Mouse (Mus musculus) hindbrain, embryonic 15.5 days (tissue): ENCODE measurements at regions not wholly inside any gene's neighbourhood (a gene's known extent, or its start where the extent isn't known, plus 50 kb on each side); places are given as distances from the start of the nearest gene placed in this dataset.
A peak's percentile ranks its signal among the peaks of the same experiment; 100 is the strongest.

ENCODE experiments used
- ATAC-seq: fragments of 200-750 bp; cut with Nextera tagmentation; 2 replicates; pipeline ENCODE4 v1.8.0; 2017; ENCODE audit warnings: low read depth, moderate number of reproducible peaks, moderate TSS enrichment; ENCODE audit not compliant: low FRiP score
- H3K27ac ChIP-seq: fragments of 300-500 bp; sonication (generic); replicated peaks from 2 replicates; pipeline ENCODE4 v1.5.1; 2015; ENCODE audit warnings: mild to moderate bottlenecking, inconsistent platforms
- H3K27me3 ChIP-seq: fragments of 300-500 bp; sonication (generic); 2 replicates; pipeline ENCODE4 v1.6.1; 2015; ENCODE audit warnings: control low read depth, inconsistent platforms
- H3K36me3 ChIP-seq: fragments of 300-500 bp; sonication (generic); 2 replicates; pipeline ENCODE4 v1.6.1; 2015; ENCODE audit warnings: control low read depth, inconsistent platforms
- H3K4me1 ChIP-seq: fragments of 300-500 bp; sonication (generic); replicated peaks from 2 replicates; pipeline ENCODE4 v1.6.1; 2015; ENCODE audit warnings: control low read depth, inconsistent platforms
- H3K4me2 ChIP-seq: fragments of 300-500 bp; sonication (generic); 2 replicates; pipeline ENCODE4 v1.6.1; 2015; ENCODE audit warnings: moderate library complexity, mild to moderate bottlenecking, inconsistent platforms
- H3K4me3 ChIP-seq: fragments of 300-500 bp; sonication (generic); 2 replicates; pipeline ENCODE4 v1.5.1; 2015; ENCODE audit warnings: mild to moderate bottlenecking, inconsistent platforms
- H3K9ac ChIP-seq: fragments of 300-500 bp; sonication (generic); 2 replicates; pipeline ENCODE4 v1.6.1; 2015; ENCODE audit warnings: inconsistent platforms
- H3K9me3 ChIP-seq: fragments of 300-500 bp; sonication (generic); 2 replicates; pipeline ENCODE4 v1.6.1; 2016; ENCODE audit warnings: control low read depth, inconsistent platforms
- WGBS: fragments of 180-500 bp; shearing (Covaris S2); methylation state at CpG from one replicate; pipeline ENCODE4 v1.1.7; 2015; 5-methylcytosine and 5-hydroxymethylcytosine counted together

- Histone ChIP-seq H3K9ac (no peak overlapping the region), H3K4me1 (no peaks in the 10 kb centered on the region), H3K36me3 (no peaks in the 10 kb centered on the region), H3K27me3 (no peaks in the 10 kb centered on the region), H3K27ac (no peak overlapping the region), H3K4me3 (no peak overlapping the region), H3K4me2 (no peak overlapping the region), H3K9me3 (no peaks in the 10 kb centered on the region)
- WGBS: 84% methylated on average over 6 of the region's 6 CpGs
- no peak for ATAC-seq
Measured at GRCm38 (mm10) chr14:14599990-14600389, 102.1 kb upstream of the Slc4a7 start.

GRCm38 (mm10) chr14:14603439-14603838 is 98.6 kb upstream of the Slc4a7 start:
- no peaks in the 10 kb centered on the region for H3K36me3 ChIP-seq
- no peaks in the 10 kb centered on the region for H3K27me3 ChIP-seq
- H3K9ac ChIP-seq: no peak overlapping the region
- no peak overlapping the region for H3K4me2 ChIP-seq
- ATAC-seq: no peak
- H3K4me1 ChIP-seq: no peaks in the 10 kb centered on the region
- H3K27ac ChIP-seq: no peak overlapping the region
- no peaks in the 10 kb centered on the region for H3K9me3 ChIP-seq
- H3K4me3 ChIP-seq: no peak overlapping the region
- 82% methylated on average over 1 of the region's 1 CpGs for WGBS

- Histone ChIP-seq H3K27me3 (no peaks in the 10 kb centered on the region), H3K9ac (no peak overlapping the region), H3K4me2 (no peak overlapping the region), H3K27ac (no peak overlapping the region), H3K36me3 (no peaks in the 10 kb centered on the region), H3K9me3 (no peaks in the 10 kb centered on the region), H3K4me1 (no peaks in the 10 kb centered on the region), H3K4me3 (no peak overlapping the region)
- ATAC-seq: no peak
- 93% methylated on average over 3 of the region's 3 CpGs for WGBS
Measured at GRCm38 (mm10) chr14:14607074-14607473, 95.0 kb upstream of the Slc4a7 start.

GRCm38 (mm10) chr14:14612245-14612644 is 89.8 kb upstream of the Slc4a7 start:
- Histone ChIP-seq H3K27ac (no peak overlapping the region), H3K4me1 (no peaks in the 10 kb centered on the region), H3K36me3 (no peaks in the 10 kb centered on the region), H3K4me2 (no peak overlapping the region), H3K4me3 (no peak overlapping the region), H3K27me3 (no peaks in the 10 kb centered on the region), H3K9ac (no peak overlapping the region), H3K9me3 (no peaks in the 10 kb centered on the region)
- WGBS: 71% methylated on average over 3 of the region's 3 CpGs
- ATAC-seq: no peak

- Histone ChIP-seq H3K9ac (no peak overlapping the region), H3K9me3 (no peaks in the 10 kb centered on the region), H3K4me2 (no peak overlapping the region), H3K4me3 (no peak overlapping the region), H3K27ac (no peak overlapping the region), H3K27me3 (no peaks in the 10 kb centered on the region), H3K36me3 (no peaks in the 10 kb centered on the region), H3K4me1 (no peaks in the 10 kb centered on the region)
- no peak for ATAC-seq
- 85% methylated on average over 5 of the region's 5 CpGs for whole genome bisulfite sequencing
Measured at GRCm38 (mm10) chr14:14620316-14620715, 81.8 kb upstream of the Slc4a7 start.

- 82% methylated on average over 1 of the region's 1 CpGs for WGBS
- Histone ChIP-seq H3K9me3 (no peaks in the 10 kb centered on the region), H3K4me1 (peaks cover 13% of the 10 kb centered on the region), H3K9ac (no peak overlapping the region), H3K4me2 (no peak overlapping the region), H3K27ac (no peak overlapping the region), H3K4me3 (no peak overlapping the region), H3K27me3 (no peaks in the 10 kb centered on the region), H3K36me3 (no peaks in the 10 kb centered on the region)
- ATAC-seq: no peak
Measured at GRCm38 (mm10) chr14:14628673-14629072, 73.4 kb upstream of the Slc4a7 start.

GRCm38 (mm10) chr14:14631750-14632149 is 70.3 kb upstream of the Slc4a7 start:
- WGBS: 44% methylated on average over 6 of the region's 6 CpGs
- Histone ChIP-seq H3K4me1 (peaks cover 13% of the 10 kb centered on the region), H3K36me3 (no peaks in the 10 kb centered on the region), H3K4me2 (no peak overlapping the region), H3K27ac (no peak overlapping the region), H3K4me3 (no peak overlapping the region), H3K9me3 (no peaks in the 10 kb centered on the region), H3K9ac (no peak overlapping the region), H3K27me3 (peaks cover 4% of the 10 kb centered on the region; the same call in 1 of the 2 replicates)
- ATAC-seq: no peak

GRCm38 (mm10) chr14:14632471-14632870 is 69.6 kb upstream of the Slc4a7 start:
- H3K4me1 ChIP-seq: peaks cover 13% of the 10 kb centered on the region
- ATAC-seq: peak; percentile 66; the same call in 1 of the 2 replicates
- no peaks in the 10 kb centered on the region for H3K36me3 ChIP-seq
- H3K4me2 ChIP-seq: peak overlapping the region; percentile 53
- WGBS: under 1% methylated on average over 15 of the region's 15 CpGs
- H3K27ac ChIP-seq: no peak overlapping the region
- peak overlapping the region; percentile 22 for H3K4me3 ChIP-seq
- H3K27me3 ChIP-seq: peaks cover 4% of the 10 kb centered on the region; the same call in 1 of the 2 replicates
- H3K9ac ChIP-seq: no peak overlapping the region
- no peaks in the 10 kb centered on the region for H3K9me3 ChIP-seq

- H3K9ac ChIP-seq: no peak overlapping the region
- peak overlapping the region; percentile 22 for H3K4me3 ChIP-seq
- H3K9me3 ChIP-seq: no peaks in the 10 kb centered on the region
- peak overlapping the region; percentile 53 for H3K4me2 ChIP-seq
- H3K36me3 ChIP-seq: no peaks in the 10 kb centered on the region
- H3K27me3 ChIP-seq: peaks cover 4% of the 10 kb centered on the region; the same call in 1 of the 2 replicates
- H3K4me1 ChIP-seq: peaks cover 13% of the 10 kb centered on the region
- H3K27ac ChIP-seq: no peak overlapping the region
- ATAC-seq: 0 out of 2 replicates have a peak, but pooled peaks have one; percentile 51
- 7% methylated on average over 22 of the region's 22 CpGs for WGBS
Measured at GRCm38 (mm10) chr14:14632951-14633931, 68.8 kb upstream of the Slc4a7 start.

- Histone ChIP-seq H3K27me3 (peaks cover 4% of the 10 kb centered on the region; the same call in 1 of the 2 replicates), H3K4me2 (no peak overlapping the region; the same call in 1 of the 2 replicates), H3K9ac (no peak overlapping the region), H3K27ac (no peak overlapping the region), H3K4me1 (peaks cover 13% of the 10 kb centered on the region), H3K9me3 (no peaks in the 10 kb centered on the region), H3K4me3 (no peak overlapping the region), H3K36me3 (no peaks in the 10 kb centered on the region)
- WGBS: 39% methylated on average over 2 of the region's 2 CpGs
- no peak for ATAC-seq
Measured at GRCm38 (mm10) chr14:14634021-14634420, 68.1 kb upstream of the Slc4a7 start.

- Histone ChIP-seq H3K27me3 (no peaks in the 10 kb centered on the region), H3K4me3 (no peak overlapping the region), H3K36me3 (no peaks in the 10 kb centered on the region), H3K9me3 (no peaks in the 10 kb centered on the region), H3K4me1 (no peaks in the 10 kb centered on the region), H3K27ac (no peak overlapping the region), H3K9ac (no peak overlapping the region), H3K4me2 (no peak overlapping the region)
- ATAC-seq: no peak
- WGBS: 83% methylated on average over 7 of the region's 7 CpGs
Measured at GRCm38 (mm10) chr14:14639102-14640015, 62.7 kb upstream of the Slc4a7 start.

GRCm38 (mm10) chr14:14640023-14640441 is 62.0 kb upstream of the Slc4a7 start:
- Histone ChIP-seq H3K36me3 (no peaks in the 10 kb centered on the region), H3K27me3 (no peaks in the 10 kb centered on the region), H3K4me3 (no peak overlapping the region), H3K27ac (no peak overlapping the region), H3K4me1 (no peaks in the 10 kb centered on the region), H3K4me2 (no peak overlapping the region), H3K9ac (no peak overlapping the region), H3K9me3 (no peaks in the 10 kb centered on the region)
- ATAC-seq: no peak
- 49% methylated on average over 3 of the region's 3 CpGs for WGBS
